26 mouse cellular contexts compared by ENCODE assay signal in the genomic region with DNA sequence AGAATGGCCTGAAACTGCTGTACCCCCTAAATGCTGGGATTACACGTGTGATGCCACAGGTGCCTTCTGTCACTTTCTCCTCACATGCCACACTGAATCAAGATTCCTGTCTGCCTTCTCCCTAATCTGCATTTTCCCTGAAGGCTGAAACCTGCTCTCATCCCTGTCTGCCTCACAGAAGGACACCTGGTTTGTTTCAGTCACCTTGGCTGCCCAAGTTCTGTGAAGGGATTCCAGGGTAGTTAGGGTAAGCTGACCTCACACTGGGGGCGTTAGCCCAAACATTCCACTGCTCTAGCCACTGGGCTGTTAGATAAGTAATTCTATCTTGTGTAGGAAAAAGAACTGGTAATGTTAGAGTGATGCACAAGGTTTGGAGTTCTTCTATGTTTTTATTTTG. TPM values are rescaled to one million over a fixed set of nuclear protein-coding genes. Genes with fewer than 3 reads are reported as not detected.
"Had no signal": no experiment of that assay in that cellular context is flagged by ENCODE, and none has a peak within 500 bp of the region (broad histone marks: within the 10 kb centered on the region; RNA-seq: fewer than 3 reads in every experiment).

A gene (plus strand): TSS at position 301 of the 400 bp plus-strand sequence.

- H3K4me3 ChIP-seq: neural tube, embryonic 12.5 days; neural tube, embryonic 13.5 days; neural tube, embryonic 15.5 days; stomach, embryonic 15.5 days had no signal

- H3K36me3 ChIP-seq: neural tube, embryonic 12.5 days; neural tube, embryonic 13.5 days; neural tube, embryonic 15.5 days; stomach, embryonic 15.5 days had no signal

- DNase-seq: retina, postnatal 1 day; right cerebral cortex, adult 18-20 months; right cerebral cortex, postnatal 14 days; right cerebral cortex, postnatal 25 days; right cerebral cortex, postnatal 4 days; spleen, adult 18-20 months; thymus, adult 18-20 months; thymus, adult 2 months; thymus, postnatal 14 days; thymus, postnatal 25 days; thymus, postnatal 36 days; thymus, postnatal 4 days had no signal

- H3K27ac ChIP-seq: neural tube, embryonic 12.5 days; neural tube, embryonic 13.5 days; neural tube, embryonic 15.5 days; stomach, embryonic 15.5 days; stomach, postnatal 0 days had no signal

- H3K27me3 ChIP-seq: neural tube, embryonic 12.5 days; neural tube, embryonic 13.5 days; neural tube, embryonic 15.5 days; stomach, embryonic 15.5 days had no signal

- H3K4me1 ChIP-seq: neural tube, embryonic 12.5 days; neural tube, embryonic 13.5 days; neural tube, embryonic 15.5 days; stomach, embryonic 15.5 days had no signal

RNA-seq across cellular contexts. Expression of the gene that starts here (rescaled TPM):
- total RNA-seq: neutrophil, adult 5-6 weeks had no signal
- polyA plus RNA-seq: neural tube, embryonic 11.5 days; neural tube, embryonic 12.5 days; neural tube, embryonic 13.5 days; neural tube, embryonic 14.5 days; neural tube, embryonic 15.5 days; small intestine, adult 2 months; spleen, adult 2 months; stomach, embryonic 14.5 days; stomach, embryonic 15.5 days; stomach, embryonic 16.5 days; stomach, postnatal 0 days; thymus, adult 2 months; thymus, postnatal 0 days; urinary bladder, adult 2 months had no signal
